Mouse (Mus musculus): Measurements from ENCODE around the gene Trp53inp2. TPM values are rescaled to one million over a fixed set of nuclear protein-coding genes. Genes with fewer than 3 reads are reported as not detected.

The Trp53inp2 gene
- polyA plus RNA-seq (2014; fragmentation: Nextera tagmentation; extraction: Ambion mirVana), result 25.9 and 29.2 TPM in 2 replicates

DNA sequence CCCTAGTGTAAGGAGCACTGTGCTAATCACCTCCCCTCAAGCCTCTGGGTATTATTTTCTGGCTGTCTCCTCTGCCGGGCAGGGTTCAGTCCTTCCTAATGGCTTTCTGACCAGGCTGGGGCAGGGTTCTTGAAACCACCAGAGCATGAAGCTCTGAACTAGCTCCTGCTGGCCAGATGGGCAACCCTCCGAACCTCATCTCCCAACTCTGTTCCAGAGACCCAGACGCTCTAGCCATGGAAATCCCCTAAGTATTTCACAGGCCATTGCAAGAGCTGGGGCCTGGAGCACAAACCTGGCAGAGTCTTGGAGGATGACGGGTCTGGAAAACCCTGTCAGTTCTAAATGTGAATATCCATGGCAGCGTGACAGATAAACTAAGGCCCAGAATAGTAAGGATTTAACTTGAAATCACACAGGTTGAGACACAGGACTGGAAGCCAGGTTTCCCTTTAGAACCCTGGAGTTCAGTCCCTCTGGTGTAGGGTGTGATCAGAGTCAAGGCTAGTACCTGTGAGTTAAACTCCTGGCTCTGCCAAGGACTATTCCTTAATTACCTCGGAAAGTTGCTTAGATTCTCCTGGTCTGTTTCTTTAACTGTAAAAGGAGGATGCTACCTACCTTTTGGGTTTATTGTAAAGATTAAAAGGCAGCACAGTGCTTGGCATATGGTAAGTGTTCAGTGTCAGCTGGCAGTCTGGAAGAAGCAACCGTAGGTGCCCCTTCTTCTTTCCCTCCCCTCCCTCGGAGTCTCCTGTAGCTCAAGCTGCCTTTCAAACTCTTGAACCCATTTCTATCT lies at the start of gene Trp53inp2:
Gene Trp53inp2, plus strand, starts transcription at position 799 of the 799 bp plus-strand sequence.
- peaks cover 12% of the 10 kb centered on the region for H3K4me1 ChIP-seq (ENCODE audit: control insufficient read depth, insufficient read depth, low read length)
- DNase-seq (ENCODE audit: low spot score) (no peak), ATAC-seq (ENCODE audit: low read depth) (no peak)
- 38% methylated on average over 8 of the region's 8 CpGs for WGBS
- no peaks in the 10 kb centered on the region for H3K9me3 ChIP-seq (ENCODE audit: control insufficient read depth, low read length)
- peak within 1 kb of the TSS; percentile 91 for H3K9ac ChIP-seq (ENCODE audit: low read depth, low read length)
- peak within 1 kb of the TSS; percentile 70 for H3K4me2 ChIP-seq (ENCODE audit: low read depth, low read length)
- H3K27me3 ChIP-seq (replicated peaks; ENCODE audit: control insufficient read depth, insufficient read depth, low read length), result 0 out of 2 replicates have a peak, but pooled peaks cover 6% of the 10 kb centered on the region
- H3K27ac ChIP-seq (replicated peaks; ENCODE audit: low read depth, low read length), result peak within 1 kb of the TSS; percentile 98
- peak within 1 kb of the TSS; percentile 81 for H3K4me3 ChIP-seq (ENCODE audit: low read depth, low read length)
- H3K36me3 ChIP-seq (ENCODE audit: control insufficient read depth, insufficient read depth, low read length), result no peaks in the 10 kb centered on the region

DNA sequence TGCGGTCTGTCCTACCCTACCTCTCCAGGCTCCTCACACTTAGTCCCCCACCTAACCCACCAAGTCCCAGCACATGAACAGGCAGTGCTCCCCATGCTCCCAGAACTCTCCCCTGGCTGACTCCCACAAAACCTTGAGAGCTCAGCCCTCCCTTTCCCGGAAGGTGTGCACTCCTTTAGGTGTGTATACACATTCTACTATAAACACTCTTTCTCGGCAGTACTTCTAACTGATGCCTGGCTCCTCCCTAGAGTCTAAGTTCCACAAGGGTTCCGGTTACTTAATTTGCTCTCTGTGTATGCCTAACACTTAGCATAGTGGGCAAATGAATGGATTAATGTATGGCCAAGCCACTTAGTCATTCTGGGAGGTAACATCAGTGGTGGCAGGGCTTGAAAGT lies 49.5 kb upstream of the Trp53inp2 start:
- no peak overlapping the region for H3K4me3 ChIP-seq (ENCODE audit: low read depth, low read length)
- no peaks in the 10 kb centered on the region for H3K27me3 ChIP-seq (replicated peaks; ENCODE audit: control insufficient read depth, insufficient read depth, low read length)
- no peak for ATAC-seq (ENCODE audit: low read depth)
- H3K36me3 ChIP-seq (ENCODE audit: control insufficient read depth, insufficient read depth, low read length), result peaks cover 63% of the 10 kb centered on the region
- no peak overlapping the region for H3K4me2 ChIP-seq (ENCODE audit: low read depth, low read length)
- H3K9ac ChIP-seq (ENCODE audit: low read depth, low read length), result no peak overlapping the region
- H3K27ac ChIP-seq (replicated peaks; ENCODE audit: low read depth, low read length), result no peak overlapping the region
- H3K4me1 ChIP-seq (ENCODE audit: control insufficient read depth, insufficient read depth, low read length), result no peaks in the 10 kb centered on the region
- 86% methylated on average over 4 of the region's 4 CpGs for WGBS
- no peak for DNase-seq (ENCODE audit: low spot score)
- no peaks in the 10 kb centered on the region for H3K9me3 ChIP-seq (ENCODE audit: control insufficient read depth, low read length)

DNA sequence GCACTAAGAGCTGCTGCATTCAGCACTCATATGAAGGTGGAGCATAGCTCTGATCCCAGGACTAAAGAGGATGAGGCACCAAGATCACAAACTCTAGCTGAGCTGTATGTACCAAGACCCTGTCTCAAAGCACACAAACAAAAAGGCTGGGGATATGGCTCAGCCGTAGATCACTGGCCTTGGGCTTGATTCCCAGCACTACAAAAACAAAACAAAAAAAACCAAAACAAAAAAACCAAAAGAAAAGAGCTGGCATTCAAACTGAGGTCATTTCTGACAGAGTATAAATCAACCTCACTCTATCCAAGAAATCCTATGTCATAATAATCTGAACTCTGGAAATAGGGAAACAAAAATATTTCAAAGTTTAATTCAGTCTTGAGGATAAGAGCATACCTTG lies 47.4 kb upstream of the Trp53inp2 start:
- no peak overlapping the region for H3K4me2 ChIP-seq (ENCODE audit: low read depth, low read length)
- no peak overlapping the region for H3K9ac ChIP-seq (ENCODE audit: low read depth, low read length)
- WGBS, result 90% methylated on average over 1 of the region's 1 CpGs
- DNase-seq (ENCODE audit: low spot score) (no peak), ATAC-seq (ENCODE audit: low read depth) (no peak)
- no peak overlapping the region for H3K27ac ChIP-seq (replicated peaks; ENCODE audit: low read depth, low read length)
- no peaks in the 10 kb centered on the region for H3K9me3 ChIP-seq (ENCODE audit: control insufficient read depth, low read length)
- no peak overlapping the region for H3K4me3 ChIP-seq (ENCODE audit: low read depth, low read length)
- peaks cover 49% of the 10 kb centered on the region for H3K36me3 ChIP-seq (ENCODE audit: control insufficient read depth, insufficient read depth, low read length)
- H3K4me1 ChIP-seq (ENCODE audit: control insufficient read depth, insufficient read depth, low read length), result no peaks in the 10 kb centered on the region
- H3K27me3 ChIP-seq (replicated peaks; ENCODE audit: control insufficient read depth, insufficient read depth, low read length), result no peaks in the 10 kb centered on the region

DNA sequence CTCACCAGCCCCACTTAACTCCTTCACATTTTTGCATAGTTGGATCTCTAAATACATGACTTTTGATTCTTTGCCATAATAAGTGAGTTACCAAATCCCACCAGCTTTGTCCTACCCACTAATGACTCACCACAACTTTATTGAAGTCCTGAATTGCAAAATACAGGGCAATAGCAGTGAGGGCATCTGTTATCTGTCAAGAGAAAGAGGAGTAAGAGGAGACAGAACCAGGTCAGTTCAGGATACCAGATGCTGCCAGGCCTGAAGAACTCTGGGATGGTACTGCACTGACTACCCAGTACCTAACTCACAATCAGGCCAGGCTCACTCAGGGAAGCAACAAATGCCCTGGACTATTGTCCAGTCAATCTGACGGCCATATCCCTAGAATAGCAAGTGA lies 45.6 kb upstream of the Trp53inp2 start:
- Histone ChIP-seq H3K9ac (ENCODE audit: low read depth, low read length) (no peak overlapping the region), H3K4me1 (ENCODE audit: control insufficient read depth, insufficient read depth, low read length) (no peaks in the 10 kb centered on the region), H3K27ac (replicated peaks; ENCODE audit: low read depth, low read length) (no peak overlapping the region), H3K9me3 (ENCODE audit: control insufficient read depth, low read length) (no peaks in the 10 kb centered on the region), H3K27me3 (replicated peaks; ENCODE audit: control insufficient read depth, insufficient read depth, low read length) (no peaks in the 10 kb centered on the region), H3K4me2 (ENCODE audit: low read depth, low read length) (no peak overlapping the region), H3K4me3 (ENCODE audit: low read depth, low read length) (no peak overlapping the region), H3K36me3 (ENCODE audit: control insufficient read depth, insufficient read depth, low read length) (peaks cover 42% of the 10 kb centered on the region)
- DNase-seq (ENCODE audit: low spot score) (no peak), ATAC-seq (ENCODE audit: low read depth) (no peak)
- WGBS, result 76% methylated on average over 1 of the region's 1 CpGs

DNA sequence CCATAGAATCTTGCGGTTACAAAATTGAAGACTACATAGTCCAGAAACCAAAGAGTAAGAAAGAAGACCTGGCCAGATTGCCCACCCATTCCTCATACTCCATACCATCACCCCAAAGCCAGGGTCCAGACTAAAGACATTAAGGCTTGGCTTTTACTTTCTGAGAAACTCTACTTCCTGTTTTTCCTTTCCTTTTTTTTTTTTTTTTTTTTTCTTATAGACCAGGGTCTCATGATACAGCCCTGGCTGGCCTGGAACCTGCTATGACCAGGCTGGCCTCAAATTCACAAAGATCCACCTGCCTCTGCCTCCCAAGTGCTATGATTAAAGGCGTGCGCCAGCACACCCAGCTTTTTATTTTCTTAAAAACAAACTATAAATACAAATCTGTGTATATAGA lies 44.6 kb upstream of the Trp53inp2 start:
- WGBS, result 95% methylated on average over 3 of the region's 3 CpGs

DNA sequence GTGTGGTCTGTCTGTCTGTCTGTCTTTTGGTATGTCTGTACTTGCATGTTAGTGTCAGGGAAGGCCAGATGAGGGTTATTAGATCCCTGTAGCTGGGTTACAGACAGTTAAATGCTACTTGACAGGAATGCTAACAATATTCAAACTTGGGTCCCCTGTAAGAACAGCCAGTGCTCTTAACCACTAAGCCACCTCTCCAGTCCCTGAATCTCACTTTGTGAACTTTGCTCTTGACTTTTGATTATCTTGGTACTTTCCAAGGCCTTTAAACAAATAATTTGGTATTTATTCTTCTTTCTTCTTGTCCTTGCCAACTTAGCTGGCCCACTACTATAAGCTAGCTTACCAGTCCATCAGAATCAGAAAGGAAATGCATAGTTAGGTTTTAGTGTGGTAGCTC lies 40.7 kb upstream of the Trp53inp2 start:
- ATAC-seq (ENCODE audit: low read depth) (no peak), DNase-seq (ENCODE audit: low spot score) (no peak)

More for the DNA sequence above, 44.6 kb upstream of the Trp53inp2 start:
- peaks cover 33% of the 10 kb centered on the region for H3K36me3 ChIP-seq (ENCODE audit: control insufficient read depth, insufficient read depth, low read length)
- H3K4me3 ChIP-seq (ENCODE audit: low read depth, low read length), result no peak overlapping the region
- H3K4me2 ChIP-seq (ENCODE audit: low read depth, low read length), result no peak overlapping the region
- DNase-seq (ENCODE audit: low spot score) (no peak), ATAC-seq (ENCODE audit: low read depth) (no peak)
- H3K27ac ChIP-seq (replicated peaks; ENCODE audit: low read depth, low read length), result no peak overlapping the region
- no peaks in the 10 kb centered on the region for H3K27me3 ChIP-seq (replicated peaks; ENCODE audit: control insufficient read depth, insufficient read depth, low read length)
- H3K9ac ChIP-seq (ENCODE audit: low read depth, low read length), result no peak overlapping the region
- no peaks in the 10 kb centered on the region for H3K4me1 ChIP-seq (ENCODE audit: control insufficient read depth, insufficient read depth, low read length)
- H3K9me3 ChIP-seq (ENCODE audit: control insufficient read depth, low read length), result no peaks in the 10 kb centered on the region

DNA sequence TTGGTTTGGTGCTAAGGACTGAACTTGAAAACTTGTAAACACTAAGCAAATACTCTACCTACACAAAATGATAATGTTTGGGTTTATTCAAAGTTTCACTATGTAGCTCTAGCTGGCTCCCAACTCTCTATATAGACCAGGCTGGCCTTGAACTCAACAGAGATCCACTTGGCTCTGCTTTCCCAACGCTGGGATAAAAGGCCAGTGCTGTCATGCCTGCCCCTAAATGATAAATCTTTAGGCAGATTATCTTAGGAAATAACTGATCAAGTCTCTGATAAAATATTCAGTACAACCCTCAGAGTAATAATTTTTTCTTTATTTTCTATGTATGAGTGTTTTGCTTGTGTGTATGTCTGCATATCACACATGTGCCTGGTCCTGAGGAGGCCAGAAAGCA lies 34.2 kb upstream of the Trp53inp2 start:
- no peaks in the 10 kb centered on the region for H3K9me3 ChIP-seq (ENCODE audit: control insufficient read depth, low read length)
- 78% methylated on average over 1 of the region's 1 CpGs for WGBS

More for the DNA sequence above, 40.7 kb upstream of the Trp53inp2 start:
- H3K4me1 ChIP-seq (ENCODE audit: control insufficient read depth, insufficient read depth, low read length), result no peaks in the 10 kb centered on the region
- no peak overlapping the region for H3K9ac ChIP-seq (ENCODE audit: low read depth, low read length)
- H3K27me3 ChIP-seq (replicated peaks; ENCODE audit: control insufficient read depth, insufficient read depth, low read length), result no peaks in the 10 kb centered on the region
- H3K4me3 ChIP-seq (ENCODE audit: low read depth, low read length), result no peak overlapping the region
- no peak overlapping the region for H3K4me2 ChIP-seq (ENCODE audit: low read depth, low read length)
- H3K36me3 ChIP-seq (ENCODE audit: control insufficient read depth, insufficient read depth, low read length), result peaks cover 19% of the 10 kb centered on the region; the same call in 1 of the 2 replicates
- no peaks in the 10 kb centered on the region for H3K9me3 ChIP-seq (ENCODE audit: control insufficient read depth, low read length)
- H3K27ac ChIP-seq (replicated peaks; ENCODE audit: low read depth, low read length), result no peak overlapping the region

DNA sequence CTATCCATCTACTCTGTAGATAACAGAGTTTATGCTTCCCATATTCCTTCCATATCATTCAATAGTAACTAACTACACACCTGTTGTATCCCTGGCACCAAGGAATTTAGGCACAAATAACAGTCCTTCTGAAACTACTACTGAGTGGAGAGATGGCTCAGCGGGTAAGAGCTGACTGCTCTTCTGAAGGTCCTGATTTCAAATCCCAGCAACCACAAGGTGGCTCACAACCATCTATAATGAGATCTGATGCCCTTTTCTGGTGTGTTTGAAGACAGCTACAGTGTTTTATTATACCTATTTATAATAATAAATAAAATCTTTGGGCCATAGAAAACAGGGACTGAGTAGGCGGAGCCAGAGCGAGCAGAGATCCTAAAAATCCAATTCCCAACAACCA lies 26.5 kb upstream of the Trp53inp2 start:
- ATAC-seq (ENCODE audit: low read depth), result no peak
- H3K9ac ChIP-seq (ENCODE audit: low read depth, low read length), result no peak overlapping the region
- no peak overlapping the region for H3K4me3 ChIP-seq (ENCODE audit: low read depth, low read length)
- no peaks in the 10 kb centered on the region for H3K27me3 ChIP-seq (replicated peaks; ENCODE audit: control insufficient read depth, insufficient read depth, low read length)
- DNase-seq (ENCODE audit: low spot score), result no peak
- no peaks in the 10 kb centered on the region for H3K4me1 ChIP-seq (ENCODE audit: control insufficient read depth, insufficient read depth, low read length)
- no peak overlapping the region for H3K27ac ChIP-seq (replicated peaks; ENCODE audit: low read depth, low read length)
- H3K9me3 ChIP-seq (ENCODE audit: control insufficient read depth, low read length), result no peaks in the 10 kb centered on the region
- 97% methylated on average over 3 of the region's 3 CpGs for WGBS
- no peaks in the 10 kb centered on the region for H3K36me3 ChIP-seq (ENCODE audit: control insufficient read depth, insufficient read depth, low read length)
- no peak overlapping the region for H3K4me2 ChIP-seq (ENCODE audit: low read depth, low read length)

More for the DNA sequence above, 34.2 kb upstream of the Trp53inp2 start:
- no peak overlapping the region for H3K27ac ChIP-seq (replicated peaks; ENCODE audit: low read depth, low read length)
- H3K4me1 ChIP-seq (ENCODE audit: control insufficient read depth, insufficient read depth, low read length), result no peaks in the 10 kb centered on the region
- DNase-seq (ENCODE audit: low spot score) (no peak), ATAC-seq (ENCODE audit: low read depth) (no peak)
- H3K9ac ChIP-seq (ENCODE audit: low read depth, low read length), result no peak overlapping the region
- H3K27me3 ChIP-seq (replicated peaks; ENCODE audit: control insufficient read depth, insufficient read depth, low read length), result no peaks in the 10 kb centered on the region
- H3K36me3 ChIP-seq (ENCODE audit: control insufficient read depth, insufficient read depth, low read length), result peaks cover 22% of the 10 kb centered on the region
- no peak overlapping the region for H3K4me2 ChIP-seq (ENCODE audit: low read depth, low read length)
- no peak overlapping the region for H3K4me3 ChIP-seq (ENCODE audit: low read depth, low read length)

All from embryonic facial prominence, embryonic 14.5 days (tissue).